Mouse (Mus musculus) heart, postnatal 0 days (tissue): Measurements from ENCODE around the gene Tnrc18.

Experiments
- CTCF ChIP-seq: IDR thresholded peaks from 2 replicates; pipeline ENCODE4 v1.5.1; 2016; ENCODE audit warnings: antibody characterized with exemption, control low read depth, low read depth
- EP300 ChIP-seq: IDR thresholded peaks from 2 replicates; pipeline ENCODE4 v1.6.1; 2016; ENCODE audit warnings: antibody characterized with exemption, low read depth

- TF ChIP-seq CTCF (no peak), EP300 (no peak)
These were observed 121.2 kb downstream of the Tnrc18 start for GRCm38 (mm10) chr5:142696258-142696657.
